Mouse (Mus musculus): Measurements from ENCODE around the gene Spata32. TPM values are rescaled to one million over a fixed set of nuclear protein-coding genes. Genes with fewer than 3 reads are reported as not detected.

Gene Spata32
- polyA plus RNA-seq, 1 experiment from 2014 or later = 0.99 TPM

- WGBS = 38% methylated on average over 3 of the region's 3 CpGs
- peak; percentile 5; the same call in 1 of the 2 replicates for ATAC-seq (ENCODE audit: low FRiP score, low read depth)
- H3K27me3 ChIP-seq = no peaks in the 10 kb centered on the region
Measured at GRCm38 (mm10) chr11:103170111-103170493, 48.1 kb downstream of the Spata32 start.

DNA sequence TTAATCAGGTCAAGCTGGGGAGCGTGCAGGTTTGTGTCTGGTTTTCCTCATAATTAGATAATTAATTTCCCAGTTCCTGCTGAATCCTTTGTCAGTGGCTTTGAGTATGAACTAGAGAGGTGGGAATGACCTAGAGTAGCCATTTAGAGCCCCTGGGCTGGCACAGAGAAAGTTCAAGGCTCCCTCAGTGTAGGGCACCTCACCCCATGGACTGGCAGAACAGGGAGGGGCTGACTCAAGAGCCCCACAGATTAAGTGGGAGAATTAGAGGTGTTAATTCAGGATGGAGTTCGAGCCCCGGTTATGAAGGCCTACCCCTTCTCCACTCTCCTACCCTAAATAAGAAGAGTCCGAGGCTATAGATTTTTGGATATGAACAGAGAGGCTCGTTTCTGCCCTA is 48.6 kb downstream of the Spata32 start:
- WGBS = 89% methylated on average over 5 of the region's 5 CpGs
- H3K9me3 ChIP-seq = no peaks in the 10 kb centered on the region
- H3K4me1 ChIP-seq (replicated peaks) = peaks cover 45% of the 10 kb centered on the region
- H3K4me3 ChIP-seq = peak overlapping the region; percentile 67
- no peaks in the 10 kb centered on the region for H3K27me3 ChIP-seq
- no peak for ATAC-seq (ENCODE audit: low FRiP score, low read depth)
- no peaks in the 10 kb centered on the region for H3K36me3 ChIP-seq
- peak overlapping the region; percentile 74; the same call in 1 of the 2 replicates for H3K9ac ChIP-seq
- peak overlapping the region; percentile 70 for H3K27ac ChIP-seq (replicated peaks)
- peak overlapping the region; percentile 76 for H3K4me2 ChIP-seq

More at GRCm38 (mm10) chr11:103170111-103170493, 48.1 kb downstream of the Spata32 start:
- peak overlapping the region; percentile 76 for H3K4me2 ChIP-seq
- H3K27ac ChIP-seq (replicated peaks) = peak overlapping the region; percentile 70
- no peaks in the 10 kb centered on the region for H3K36me3 ChIP-seq
- peak overlapping the region; percentile 74 for H3K9ac ChIP-seq
- no peaks in the 10 kb centered on the region for H3K9me3 ChIP-seq
- peaks cover 50% of the 10 kb centered on the region for H3K4me1 ChIP-seq (replicated peaks)
- H3K4me3 ChIP-seq = peak overlapping the region; percentile 67

- H3K27me3 ChIP-seq = no peaks in the 10 kb centered on the region
- ATAC-seq (ENCODE audit: low FRiP score, low read depth) = no peak
- no peaks in the 10 kb centered on the region for H3K36me3 ChIP-seq
- H3K4me1 ChIP-seq (replicated peaks) = peaks cover 40% of the 10 kb centered on the region
- H3K27ac ChIP-seq (replicated peaks) = peak overlapping the region; percentile 50
- H3K9ac ChIP-seq = no peak overlapping the region
- no peaks in the 10 kb centered on the region for H3K9me3 ChIP-seq
- no peak overlapping the region for H3K4me3 ChIP-seq
- 20% methylated on average over 9 of the region's 9 CpGs for WGBS
- no peak overlapping the region for H3K4me2 ChIP-seq
Measured at GRCm38 (mm10) chr11:103168690-103169390, 49.4 kb downstream of the Spata32 start.

- Histone ChIP-seq H3K36me3 (no peaks in the 10 kb centered on the region), H3K9me3 (no peaks in the 10 kb centered on the region), H3K4me3 (no peak overlapping the region), H3K27me3 (no peaks in the 10 kb centered on the region), H3K9ac (no peak overlapping the region), H3K4me1 (replicated peaks) (peaks cover 7% of the 10 kb centered on the region), H3K4me2 (no peak overlapping the region), H3K27ac (replicated peaks) (no peak overlapping the region)
- WGBS = 38% methylated on average over 10 of the region's 10 CpGs
- no peak for ATAC-seq (ENCODE audit: low FRiP score, low read depth)
Measured at GRCm38 (mm10) chr11:103164391-103164790, 53.8 kb downstream of the Spata32 start.

GRCm38 (mm10) chr11:103162132-103162531 is 56.1 kb downstream of the Spata32 start:
- Histone ChIP-seq H3K4me3 (no peak overlapping the region), H3K4me1 (replicated peaks) (peaks cover 11% of the 10 kb centered on the region; the same call in 1 of the 2 replicates), H3K9me3 (no peaks in the 10 kb centered on the region), H3K9ac (no peak overlapping the region), H3K27me3 (no peaks in the 10 kb centered on the region), H3K27ac (replicated peaks) (no peak overlapping the region), H3K4me2 (no peak overlapping the region), H3K36me3 (no peaks in the 10 kb centered on the region)
- WGBS = 91% methylated on average over 5 of the region's 5 CpGs
- ATAC-seq (ENCODE audit: low FRiP score, low read depth) = no peak

DNA sequence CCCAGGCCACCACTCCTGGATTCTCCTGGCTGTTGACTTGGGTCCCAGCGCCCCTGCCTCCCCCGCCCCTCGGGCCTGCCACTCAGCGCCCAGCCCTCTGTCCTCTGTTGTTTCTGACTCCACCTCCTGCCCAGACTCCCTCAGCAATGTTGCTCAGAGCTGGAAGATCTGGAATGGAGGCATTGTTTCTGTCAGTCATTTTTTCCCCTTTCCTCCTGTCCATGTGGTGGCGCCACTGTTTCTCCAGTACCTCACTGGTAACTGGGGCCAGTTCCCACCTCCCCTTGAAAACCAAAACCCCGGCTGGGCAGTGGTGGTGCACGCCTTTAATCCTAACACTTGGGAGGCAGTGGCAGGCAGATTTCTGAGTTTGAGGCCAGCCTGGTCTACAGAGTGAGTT is 56.8 kb downstream of the Spata32 start:
- H3K36me3 ChIP-seq = no peaks in the 10 kb centered on the region
- H3K9ac ChIP-seq = no peak overlapping the region
- peaks cover 11% of the 10 kb centered on the region; the same call in 1 of the 2 replicates for H3K4me1 ChIP-seq (replicated peaks)
- no peak overlapping the region for H3K27ac ChIP-seq (replicated peaks)
- H3K4me2 ChIP-seq = no peak overlapping the region
- H3K27me3 ChIP-seq = no peaks in the 10 kb centered on the region
- H3K4me3 ChIP-seq = no peak overlapping the region
- WGBS = 74% methylated on average over 7 of the region's 7 CpGs
- no peak for ATAC-seq (ENCODE audit: low FRiP score, low read depth)
- H3K9me3 ChIP-seq = no peaks in the 10 kb centered on the region

DNA sequence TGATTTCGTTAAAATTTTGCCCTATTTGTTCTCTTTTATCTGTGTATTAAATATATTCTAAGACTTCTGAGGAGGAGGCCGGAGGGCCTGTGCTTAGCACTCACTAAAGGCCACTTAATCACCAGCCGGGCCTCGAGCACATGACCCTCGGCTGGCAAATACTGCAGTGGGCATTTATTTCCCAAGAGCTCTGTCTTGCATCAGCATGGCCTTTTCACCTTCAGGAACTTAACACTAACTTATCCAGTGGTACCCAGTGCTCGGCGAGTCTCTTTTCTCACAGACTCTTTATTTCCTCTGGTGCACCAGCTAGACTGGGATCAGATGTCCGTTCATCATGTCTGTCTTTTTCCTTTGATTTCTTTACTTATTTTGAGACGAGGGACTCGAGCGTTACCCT is 57.5 kb downstream of the Spata32 start:
- H3K9me3 ChIP-seq = no peaks in the 10 kb centered on the region
- H3K9ac ChIP-seq = no peak overlapping the region
- ATAC-seq (ENCODE audit: low FRiP score, low read depth) = no peak
- 94% methylated on average over 11 of the region's 11 CpGs for WGBS
- no peaks in the 10 kb centered on the region for H3K27me3 ChIP-seq
- H3K4me2 ChIP-seq = no peak overlapping the region
- H3K4me3 ChIP-seq = no peak overlapping the region
- peaks cover 11% of the 10 kb centered on the region; the same call in 1 of the 2 replicates for H3K4me1 ChIP-seq (replicated peaks)
- no peaks in the 10 kb centered on the region for H3K36me3 ChIP-seq
- no peak overlapping the region for H3K27ac ChIP-seq (replicated peaks)

DNA sequence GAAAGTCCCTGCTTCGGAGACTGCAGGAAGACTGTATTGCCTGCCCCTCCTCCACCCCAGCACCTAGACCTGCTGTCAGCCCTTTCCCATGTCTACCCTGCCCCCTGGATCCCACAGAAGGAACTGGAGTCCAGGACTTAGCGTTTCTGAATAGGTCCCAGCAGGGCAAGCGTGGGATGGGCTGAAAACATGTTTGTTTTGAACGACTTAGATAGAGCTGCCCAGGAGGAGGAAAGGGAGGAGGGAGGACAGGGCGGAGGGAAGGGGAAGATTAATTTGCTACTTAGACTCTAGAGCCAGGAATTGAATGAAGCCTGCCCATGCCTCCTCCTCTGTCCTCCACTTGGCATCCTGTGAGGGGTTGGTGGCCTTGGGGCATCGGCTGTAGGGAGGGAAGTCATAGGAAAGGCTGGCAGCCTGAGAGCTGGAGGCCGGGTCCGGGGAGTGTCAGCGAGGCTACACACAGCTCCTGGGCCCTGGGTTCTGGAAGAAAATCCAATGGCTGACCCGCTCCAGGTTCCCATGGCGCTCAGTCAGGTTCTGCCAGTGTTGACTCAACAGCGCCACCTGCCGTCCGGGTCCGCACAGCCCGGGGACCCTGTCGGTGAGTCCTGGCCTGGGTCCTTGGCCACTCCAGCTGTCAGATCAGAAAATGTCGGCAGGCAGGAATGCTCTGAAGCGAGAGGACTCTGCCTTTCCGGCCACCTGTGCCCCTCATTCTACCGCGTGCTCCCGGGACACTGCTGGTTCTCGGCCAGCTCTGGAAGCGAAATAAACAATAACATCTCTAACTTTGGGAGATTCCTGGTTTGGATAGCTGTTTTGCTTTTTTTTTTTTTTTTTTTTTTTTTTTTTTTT is 59.4 kb downstream of the Spata32 start:
- Histone ChIP-seq H3K36me3 (no peaks in the 10 kb centered on the region), H3K4me1 (replicated peaks) (peaks cover 11% of the 10 kb centered on the region; the same call in 1 of the 2 replicates), H3K9ac (no peak overlapping the region), H3K27ac (replicated peaks) (peak overlapping the region; percentile 65), H3K27me3 (no peaks in the 10 kb centered on the region), H3K4me2 (peak overlapping the region; percentile 52), H3K4me3 (peak overlapping the region; percentile 9), H3K9me3 (no peaks in the 10 kb centered on the region)
- WGBS = 2% methylated on average over 25 of the region's 25 CpGs
- peak; percentile 94 for ATAC-seq (ENCODE audit: low FRiP score, low read depth)

Other genes with a start within 250 kb of the Spata32 start
- 32.4 and 34.7 TPM in 2 replicates for gene Nmt1, start 190.2 kb downstream of the Spata32 start, polyA plus RNA-seq (2015; fragmentation: Nextera tagmentation; extraction: Ambion mirVana)
- 152 and 194 TPM in 2 replicates for gene Dcakd, start 190.1 kb downstream of the Spata32 start, polyA plus RNA-seq (2015; fragmentation: Nextera tagmentation; extraction: Ambion mirVana)
- 3.7 and 4.4 TPM in 2 replicates for gene Plcd3, start 116.8 kb downstream of the Spata32 start, polyA plus RNA-seq (2015; fragmentation: Nextera tagmentation; extraction: Ambion mirVana)
- gene Acbd4, start 116.8 kb downstream of the Spata32 start, polyA plus RNA-seq (2015; fragmentation: Nextera tagmentation; extraction: Ambion mirVana) = 11.1 and 13.3 TPM in 2 replicates
- 3.7 and 3.9 TPM in 2 replicates for gene Hexim1, start 102.2 kb downstream of the Spata32 start, polyA plus RNA-seq (2015; fragmentation: Nextera tagmentation; extraction: Ambion mirVana)
- 23.5 and 28.4 TPM in 2 replicates for gene Hexim2, start 86.0 kb downstream of the Spata32 start, polyA plus RNA-seq (2015; fragmentation: Nextera tagmentation; extraction: Ambion mirVana)
- 7.0 and 7.8 TPM in 2 replicates for gene Fmnl1, start 47.3 kb downstream of the Spata32 start, polyA plus RNA-seq (2015; fragmentation: Nextera tagmentation; extraction: Ambion mirVana)
- 2.3 and 2.6 TPM in 2 replicates for gene 1700023F06Rik, start 9.9 kb downstream of the Spata32 start, polyA plus RNA-seq (2015; fragmentation: Nextera tagmentation; extraction: Ambion mirVana)
- 3.3 and 4.8 TPM in 2 replicates for gene Map3k14, start 49.0 kb upstream of the Spata32 start, polyA plus RNA-seq (2015; fragmentation: Nextera tagmentation; extraction: Ambion mirVana)
- gene Arhgap27, start 145.3 kb upstream of the Spata32 start, polyA plus RNA-seq (2015; fragmentation: Nextera tagmentation; extraction: Ambion mirVana) = 4.6 and 4.9 TPM in 2 replicates
- 9.8 and 10.0 TPM in 2 replicates for gene Plekhm1, start 194.3 kb upstream of the Spata32 start, polyA plus RNA-seq (2015; fragmentation: Nextera tagmentation; extraction: Ambion mirVana)